Mouse (Mus musculus) heart, postnatal 36 days (tissue): Measurements from ENCODE around the gene Vmn1r72. TPM values are rescaled to one million over a fixed set of nuclear protein-coding genes. Genes with fewer than 3 reads are reported as not detected.
"Not testable (repeated sequence)": the region's sequence is repeated elsewhere in the genome, so short reads cannot be mapped to it uniquely, and the experiment has no call there.

Experiments
- DNase-seq, 2 experiments: peaks; one replicate each; pipeline ENCODE4 v3.0.0; 2021 to 2022
- intact Hi-C: fragments of 180-260 bp; cut with DNase I; formaldehyde crosslinking; loops from one replicate; pipeline ENCODE4 v1.15.1; 2025
- total RNA-seq, 2 experiments: library from RNA; stranded (reverse); gene quantifications; 2 replicates each; pipeline ENCODE4 v1.2.3; 2021

Gene Vmn1r72
- not detected for total RNA-seq

- DNase-seq = not testable (repeated sequence)
Observed at GRCm38 (mm10) chr7:11680047-11680446, at the start of gene Vmn1r72. Gene Vmn1r72, minus strand, starts transcription at chr7:11680147.

GRCm38 (mm10) chr7:11617082-11617481, 62.9 kb downstream of the Vmn1r72 start:
- DNase-seq, intact Hi-C loops: not testable (repeated sequence)

More at GRCm38 (mm10) chr7:11680047-11680446, at the start of gene Vmn1r72:
- intact Hi-C loops = not testable (repeated sequence)

Other genes with a start within 250 kb of the Vmn1r72 start
- gene Zscan4-ps2, start 165.8 kb downstream of the Vmn1r72 start, total RNA-seq = not detected
- gene Zscan4-ps3, start 70.8 kb downstream of the Vmn1r72 start, total RNA-seq = not detected
- gene Vmn1r73, start 50.1 kb upstream of the Vmn1r72 start, total RNA-seq = not detected
- not detected for gene Vmn1r74, start 153.8 kb upstream of the Vmn1r72 start, total RNA-seq
- gene Vmn1r75, start 194.5 kb upstream of the Vmn1r72 start, total RNA-seq = not detected